Mouse (Mus musculus): ENCODE results near the gene Nup107. TPM values are rescaled to one million over a fixed set of nuclear protein-coding genes. Genes with fewer than 3 reads are reported as not detected.
"Not testable (repeated sequence)": the region's sequence is repeated elsewhere in the genome, so short reads cannot be mapped to it uniquely, and the experiment has no call there.

Nup107 gene
- polyA plus RNA-seq, 1 experiment from 2014 or later = 107 TPM

DNA sequence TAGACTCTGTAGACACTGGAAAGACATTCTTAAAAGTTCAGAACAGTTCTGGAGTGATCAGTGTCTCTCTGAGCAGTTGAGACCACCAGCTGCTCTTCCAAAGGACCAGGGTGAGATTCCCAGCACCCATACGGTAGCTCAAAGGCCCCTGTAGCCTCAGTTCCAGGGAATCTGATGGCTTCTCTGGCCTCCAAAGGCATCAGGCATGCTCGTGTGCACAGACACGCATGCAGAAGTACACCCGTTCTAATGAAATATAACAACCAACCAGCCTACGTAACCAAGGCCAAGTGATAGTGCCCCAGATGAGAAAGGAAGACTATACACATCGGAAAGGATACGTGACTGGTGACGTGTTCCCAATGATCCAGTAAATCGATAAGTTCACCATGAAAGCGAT, 52.3 kb downstream of the Nup107 start:
- Histone ChIP-seq H3K4me1 (peaks cover 24% of the 10 kb centered on the region), H3K9me3 (no peaks in the 10 kb centered on the region), H3K27ac (replicated peaks) (no peak overlapping the region), H3K36me3 (replicated peaks) (peaks cover 74% of the 10 kb centered on the region), H3K27me3 (replicated peaks; ENCODE audit: low read depth, poor library complexity, severe bottlenecking) (no peaks in the 10 kb centered on the region), H3K4me3 (no peak overlapping the region)
- WGBS = 95% methylated on average over 10 of the region's 10 CpGs
- no peak for DNase-seq (ENCODE audit: low spot score)

- DNase-seq (ENCODE audit: low spot score) = no peak
- H3K27me3 ChIP-seq (replicated peaks; ENCODE audit: low read depth, poor library complexity, severe bottlenecking) = no peaks in the 10 kb centered on the region
- peaks cover 18% of the 10 kb centered on the region for H3K4me1 ChIP-seq
- H3K27ac ChIP-seq (replicated peaks) = no peak overlapping the region
- peaks cover 75% of the 10 kb centered on the region for H3K36me3 ChIP-seq (replicated peaks)
- 93% methylated on average over 6 of the region's 6 CpGs for WGBS
- H3K9me3 ChIP-seq = no peaks in the 10 kb centered on the region
- H3K4me3 ChIP-seq = no peak overlapping the region
Measured at GRCm38 (mm10) chr10:117739648-117739948, 52.9 kb downstream of the Nup107 start.

- 93% methylated on average over 15 of the region's 15 CpGs for whole genome bisulfite sequencing
- DNase-seq (ENCODE audit: low spot score) = no peak
- H3K36me3 ChIP-seq (replicated peaks) = peaks cover 75% of the 10 kb centered on the region
- H3K4me3 ChIP-seq = no peak overlapping the region
- H3K27ac ChIP-seq (replicated peaks) = no peak overlapping the region
- no peaks in the 10 kb centered on the region for H3K27me3 ChIP-seq (replicated peaks; ENCODE audit: low read depth, poor library complexity, severe bottlenecking)
- peaks cover 13% of the 10 kb centered on the region for H3K4me1 ChIP-seq
- no peaks in the 10 kb centered on the region for H3K9me3 ChIP-seq
Measured at GRCm38 (mm10) chr10:117738928-117739647, 53.4 kb downstream of the Nup107 start.

- DNase-seq (ENCODE audit: low spot score) = no peak
- 87% methylated on average over 13 of the region's 13 CpGs for WGBS
- Histone ChIP-seq H3K27me3 (replicated peaks; ENCODE audit: low read depth, poor library complexity, severe bottlenecking) (no peaks in the 10 kb centered on the region), H3K27ac (replicated peaks) (no peak overlapping the region), H3K4me3 (no peak overlapping the region), H3K4me1 (peaks cover 8% of the 10 kb centered on the region), H3K9me3 (no peaks in the 10 kb centered on the region), H3K36me3 (replicated peaks) (peaks cover 71% of the 10 kb centered on the region)
Measured at GRCm38 (mm10) chr10:117738140-117738921, 54.2 kb downstream of the Nup107 start.

DNA sequence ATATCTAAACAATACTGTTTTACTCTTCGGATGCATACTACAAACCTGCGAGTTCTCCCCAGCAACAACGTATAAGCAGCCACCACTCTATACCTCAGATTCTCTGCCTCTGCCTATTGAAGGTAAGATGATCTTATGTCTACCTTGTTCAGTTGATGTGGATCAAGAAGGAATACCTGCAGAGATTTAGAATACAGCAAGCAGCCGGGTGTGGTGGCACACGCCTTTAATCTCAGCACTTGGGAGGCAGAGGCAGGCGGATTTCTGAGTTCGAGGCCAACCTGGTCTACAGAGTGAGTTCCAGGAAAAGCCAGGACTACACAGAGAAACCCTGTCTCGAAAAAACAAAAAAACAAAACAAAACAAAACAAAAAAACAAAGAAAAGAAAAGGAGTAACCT, 55.0 kb downstream of the Nup107 start:
- DNase-seq (ENCODE audit: low spot score); H3K4me3 ChIP-seq; H3K27me3 ChIP-seq (replicated peaks; ENCODE audit: low read depth, poor library complexity, severe bottlenecking); H3K4me1 ChIP-seq; H3K9me3 ChIP-seq; H3K27ac ChIP-seq (replicated peaks): not testable (repeated sequence)
- 94% methylated on average over 8 of the region's 8 CpGs for WGBS
- peaks cover 73% of the 10 kb centered on the region for H3K36me3 ChIP-seq (replicated peaks)

GRCm38 (mm10) chr10:117737075-117737474, 55.4 kb downstream of the Nup107 start:
- Histone ChIP-seq H3K9me3 (no peaks in the 10 kb centered on the region), H3K27ac (replicated peaks) (no peak overlapping the region), H3K4me3 (no peak overlapping the region), H3K36me3 (replicated peaks) (peaks cover 72% of the 10 kb centered on the region), H3K27me3 (replicated peaks; ENCODE audit: low read depth, poor library complexity, severe bottlenecking) (no peaks in the 10 kb centered on the region), H3K4me1 (peaks cover 8% of the 10 kb centered on the region)
- no peak for DNase-seq (ENCODE audit: low spot score)
- 88% methylated on average over 4 of the region's 4 CpGs for WGBS

DNA sequence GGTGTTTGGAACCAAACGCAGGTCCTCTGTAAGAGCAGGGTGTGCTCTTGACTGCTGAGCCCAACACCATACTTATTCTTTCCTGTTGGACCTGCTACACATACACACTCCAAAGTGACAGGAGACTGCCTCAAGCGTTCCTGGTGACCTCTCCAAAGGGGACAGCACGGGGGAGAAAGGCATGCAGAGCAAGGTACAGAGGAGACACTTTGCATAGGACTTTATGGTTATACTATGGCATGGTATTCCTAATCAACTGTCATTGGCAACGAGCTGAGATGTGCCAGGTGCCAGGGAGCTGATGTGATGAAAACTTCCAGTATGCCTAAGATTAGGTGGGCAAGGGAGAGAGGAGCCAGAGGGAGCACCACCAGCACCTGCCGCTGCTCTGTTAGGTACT, 55.9 kb downstream of the Nup107 start:
- 91% methylated on average over 5 of the region's 5 CpGs for WGBS
- Histone ChIP-seq H3K36me3 (replicated peaks) (peaks cover 69% of the 10 kb centered on the region), H3K27me3 (replicated peaks; ENCODE audit: low read depth, poor library complexity, severe bottlenecking) (no peaks in the 10 kb centered on the region), H3K4me1 (peaks cover 3% of the 10 kb centered on the region), H3K27ac (replicated peaks) (no peak overlapping the region), H3K9me3 (no peaks in the 10 kb centered on the region), H3K4me3 (no peak overlapping the region)
- no peak for DNase-seq (ENCODE audit: low spot score)

- H3K27me3 ChIP-seq (replicated peaks; ENCODE audit: low read depth, poor library complexity, severe bottlenecking); H3K9me3 ChIP-seq; DNase-seq (ENCODE audit: low spot score); H3K27ac ChIP-seq (replicated peaks); H3K4me1 ChIP-seq; H3K4me3 ChIP-seq: not testable (repeated sequence)
- peaks cover 62% of the 10 kb centered on the region for H3K36me3 ChIP-seq (replicated peaks)
- 94% methylated on average over 12 of the region's 12 CpGs for WGBS
Measured at GRCm38 (mm10) chr10:117735396-117735795, 57.1 kb downstream of the Nup107 start.

GRCm38 (mm10) chr10:117734104-117734852, 58.2 kb downstream of the Nup107 start:
- not testable (repeated sequence) for H3K9me3 ChIP-seq; H3K27me3 ChIP-seq (replicated peaks; ENCODE audit: low read depth, poor library complexity, severe bottlenecking); H3K4me3 ChIP-seq; DNase-seq (ENCODE audit: low spot score); H3K27ac ChIP-seq (replicated peaks); H3K4me1 ChIP-seq
- H3K36me3 ChIP-seq (replicated peaks) = peaks cover 51% of the 10 kb centered on the region
- 84% methylated on average over 10 of the region's 10 CpGs for WGBS

DNA sequence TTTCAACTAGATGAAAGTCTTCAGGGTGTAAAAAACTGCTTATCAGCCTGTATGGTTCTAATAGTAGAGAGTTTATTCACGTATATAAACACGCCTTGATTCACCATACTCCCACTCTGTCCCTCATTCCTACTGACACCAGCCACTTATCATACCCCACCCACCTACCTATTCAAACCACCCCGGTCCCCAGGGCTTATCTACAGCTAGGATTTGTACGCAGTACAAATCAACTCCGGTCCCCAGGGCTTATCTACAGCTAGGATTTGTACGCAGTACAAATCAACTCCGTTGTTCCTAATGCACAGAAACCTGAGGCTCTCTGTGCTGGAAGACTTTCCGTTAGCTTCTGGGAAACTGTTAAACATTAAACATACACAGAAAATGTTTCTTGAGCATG, 58.9 kb downstream of the Nup107 start:
- H3K27ac ChIP-seq (replicated peaks); H3K4me1 ChIP-seq; DNase-seq (ENCODE audit: low spot score); H3K4me3 ChIP-seq; H3K9me3 ChIP-seq; H3K27me3 ChIP-seq (replicated peaks; ENCODE audit: low read depth, poor library complexity, severe bottlenecking): not testable (repeated sequence)
- peaks cover 45% of the 10 kb centered on the region for H3K36me3 ChIP-seq (replicated peaks)
- 88% methylated on average over 8 of the region's 8 CpGs for WGBS

DNA sequence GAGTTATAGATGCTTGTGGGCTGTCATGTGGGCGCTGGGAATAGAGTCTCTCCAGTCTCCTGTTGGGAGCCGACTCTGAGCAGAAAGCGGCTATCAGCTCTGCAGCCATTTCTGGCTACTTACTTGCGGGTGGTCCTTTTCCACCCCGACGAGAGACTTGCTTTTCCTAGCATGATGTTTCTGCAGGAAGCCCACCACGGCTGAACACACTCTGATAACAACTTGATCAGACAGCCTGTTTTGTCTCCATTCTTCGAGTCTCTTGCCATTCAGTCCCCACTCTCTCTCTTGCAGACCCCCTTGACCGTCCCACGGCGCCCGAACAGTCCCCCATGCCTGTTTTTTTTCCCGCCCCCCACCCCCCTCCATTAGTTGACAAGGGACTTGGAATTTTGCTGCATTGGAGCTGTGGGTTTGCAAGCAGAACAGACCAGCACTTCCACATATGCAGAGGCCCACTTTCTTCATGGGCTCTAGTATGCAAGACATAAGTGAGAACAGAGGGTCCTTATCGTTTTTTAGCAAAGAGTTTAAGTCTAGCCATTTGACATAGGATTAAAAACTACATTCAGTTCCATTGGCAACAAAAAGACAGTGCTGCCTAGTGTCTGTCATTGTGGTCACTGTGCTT, 59.4 kb downstream of the Nup107 start:
- no peak for DNase-seq (ENCODE audit: low spot score)
- 87% methylated on average over 14 of the region's 14 CpGs for WGBS
- Histone ChIP-seq H3K4me3 (no peak overlapping the region), H3K27me3 (replicated peaks; ENCODE audit: low read depth, poor library complexity, severe bottlenecking) (no peaks in the 10 kb centered on the region), H3K4me1 (0 out of 2 replicates have a peak, but pooled peaks cover 3% of the 10 kb centered on the region), H3K36me3 (replicated peaks) (peaks cover 39% of the 10 kb centered on the region), H3K27ac (replicated peaks) (no peak overlapping the region), H3K9me3 (no peaks in the 10 kb centered on the region)

- Histone ChIP-seq H3K27me3 (replicated peaks; ENCODE audit: low read depth, poor library complexity, severe bottlenecking) (no peaks in the 10 kb centered on the region), H3K4me3 (no peak overlapping the region), H3K9me3 (no peaks in the 10 kb centered on the region), H3K27ac (replicated peaks) (no peak overlapping the region), H3K4me1 (0 out of 2 replicates have a peak, but pooled peaks cover 3% of the 10 kb centered on the region), H3K36me3 (replicated peaks) (peaks cover 30% of the 10 kb centered on the region)
- no peak for DNase-seq (ENCODE audit: low spot score)
- 92% methylated on average over 5 of the region's 5 CpGs for WGBS
Measured at GRCm38 (mm10) chr10:117732184-117732583, 60.3 kb downstream of the Nup107 start.
